Mouse (Mus musculus) intestine, embryonic 15.5 days (tissue): ENCODE results near the gene Sorl1. TPM values are rescaled to one million over a fixed set of nuclear protein-coding genes. Genes with fewer than 3 reads are reported as not detected.

Experiments
- ATAC-seq: fragments of 200-750 bp; cut with Nextera tagmentation; 2 replicates; pipeline ENCODE4 v1.8.0; 2017; ENCODE audit warnings: moderate TSS enrichment, moderate library complexity
- H3K27ac ChIP-seq: fragments of 300-500 bp; sonication (generic); 2 replicates; pipeline ENCODE4 v1.5.1; 2015; ENCODE audit warnings: mild to moderate bottlenecking, inconsistent platforms
- H3K27me3 ChIP-seq: fragments of 300-500 bp; sonication (generic); replicated peaks from 2 replicates; pipeline ENCODE4 v1.6.1; 2015; ENCODE audit warnings: inconsistent platforms
- H3K36me3 ChIP-seq: fragments of 300-500 bp; sonication (generic); 2 replicates; pipeline ENCODE4 v1.6.1; 2015; ENCODE audit warnings: inconsistent platforms
- H3K4me1 ChIP-seq: fragments of 300-500 bp; sonication (generic); replicated peaks from 2 replicates; pipeline ENCODE4 v1.6.1; 2015; ENCODE audit warnings: inconsistent platforms
- H3K4me2 ChIP-seq: fragments of 300-500 bp; sonication (generic); replicated peaks from 2 replicates; pipeline ENCODE4 v1.6.1; 2015; ENCODE audit warnings: mild to moderate bottlenecking, inconsistent platforms
- H3K4me3 ChIP-seq: fragments of 300-500 bp; sonication (generic); replicated peaks from 2 replicates; pipeline ENCODE4 v1.5.1; 2015; ENCODE audit warnings: inconsistent platforms
- H3K9ac ChIP-seq: fragments of 300-500 bp; sonication (generic); 2 replicates; pipeline ENCODE4 v1.6.1; 2015; ENCODE audit warnings: inconsistent platforms
- H3K9me3 ChIP-seq: fragments of 300-500 bp; sonication (generic); 2 replicates; pipeline ENCODE4 v1.6.1; 2016; ENCODE audit warnings: inconsistent platforms
- WGBS: fragments of 180-500 bp; shearing (Covaris S2); methylation state at CpG from one replicate; pipeline ENCODE4 v1.1.7; 2015; 5-methylcytosine and 5-hydroxymethylcytosine counted together
- polyA plus RNA-seq: library from polyadenylated mRNA; unstranded; fragments of >200 nt; fragmentation: Nextera tagmentation; extraction: Ambion mirVana; gene quantifications from 2 replicates; pipeline ENCODE4 v1.2.1, GENCODE M21; 2015

Gene Sorl1
- polyA plus RNA-seq, 1 experiment from 2014 or later, result 9.0 TPM

GRCm38 (mm10) chr9:42035995-42036394 is 88.1 kb downstream of the Sorl1 start:
- H3K27ac ChIP-seq, result no peak overlapping the region
- no peak overlapping the region for H3K9ac ChIP-seq
- no peaks in the 10 kb centered on the region; the same call in 1 of the 2 replicates for H3K4me1 ChIP-seq
- H3K36me3 ChIP-seq, result no peaks in the 10 kb centered on the region
- ATAC-seq, result peak; percentile 69
- H3K9me3 ChIP-seq, result no peaks in the 10 kb centered on the region
- WGBS, result 49% methylated on average over 5 of the region's 5 CpGs
- no peak overlapping the region for H3K4me2 ChIP-seq
- H3K27me3 ChIP-seq, result no peaks in the 10 kb centered on the region
- H3K4me3 ChIP-seq, result no peak overlapping the region

GRCm38 (mm10) chr9:42035213-42035765 is 88.8 kb downstream of the Sorl1 start:
- Histone ChIP-seq H3K27me3 (no peaks in the 10 kb centered on the region), H3K9me3 (no peaks in the 10 kb centered on the region), H3K4me1 (no peaks in the 10 kb centered on the region; the same call in 1 of the 2 replicates), H3K36me3 (no peaks in the 10 kb centered on the region), H3K27ac (no peak overlapping the region), H3K4me3 (no peak overlapping the region), H3K4me2 (no peak overlapping the region), H3K9ac (no peak overlapping the region)
- no peak for ATAC-seq
- 61% methylated on average over 12 of the region's 12 CpGs for WGBS

- ATAC-seq, result no peak
- Histone ChIP-seq H3K4me1 (no peaks in the 10 kb centered on the region; the same call in 1 of the 2 replicates), H3K27ac (no peak overlapping the region)
Observed at GRCm38 (mm10) chr9:42034116-42034520, 90.0 kb downstream of the Sorl1 start.

GRCm38 (mm10) chr9:42033291-42034115 is 90.6 kb downstream of the Sorl1 start:
- no peak overlapping the region for H3K9ac ChIP-seq
- H3K36me3 ChIP-seq, result no peaks in the 10 kb centered on the region
- H3K4me3 ChIP-seq, result no peak overlapping the region
- H3K9me3 ChIP-seq, result no peaks in the 10 kb centered on the region
- H3K27me3 ChIP-seq, result no peaks in the 10 kb centered on the region
- no peak overlapping the region for H3K4me2 ChIP-seq
- no peaks in the 10 kb centered on the region for H3K4me1 ChIP-seq
- no peak for ATAC-seq
- WGBS, result 78% methylated on average over 19 of the region's 19 CpGs
- H3K27ac ChIP-seq, result no peak overlapping the region

More at GRCm38 (mm10) chr9:42034116-42034520, 90.0 kb downstream of the Sorl1 start:
- 70% methylated on average over 9 of the region's 9 CpGs for WGBS
- H3K4me2 ChIP-seq, result no peak overlapping the region
- no peaks in the 10 kb centered on the region for H3K36me3 ChIP-seq
- H3K4me3 ChIP-seq, result no peak overlapping the region
- H3K9me3 ChIP-seq, result no peaks in the 10 kb centered on the region
- H3K9ac ChIP-seq, result no peak overlapping the region
- H3K27me3 ChIP-seq, result no peaks in the 10 kb centered on the region

- H3K27me3 ChIP-seq, result no peaks in the 10 kb centered on the region
- H3K27ac ChIP-seq, result no peak overlapping the region
- H3K4me1 ChIP-seq, result no peaks in the 10 kb centered on the region
- H3K9ac ChIP-seq, result no peak overlapping the region
- no peaks in the 10 kb centered on the region for H3K36me3 ChIP-seq
- no peak overlapping the region for H3K4me3 ChIP-seq
- ATAC-seq, result no peak
- no peak overlapping the region for H3K4me2 ChIP-seq
- no peaks in the 10 kb centered on the region for H3K9me3 ChIP-seq
- WGBS, result 66% methylated on average over 9 of the region's 9 CpGs
Observed at GRCm38 (mm10) chr9:42032419-42032818, 91.7 kb downstream of the Sorl1 start.

- WGBS, result 71% methylated on average over 4 of the region's 4 CpGs
- no peak for ATAC-seq
- Histone ChIP-seq H3K4me2 (no peak overlapping the region), H3K4me3 (no peak overlapping the region), H3K27me3 (no peaks in the 10 kb centered on the region), H3K9me3 (no peaks in the 10 kb centered on the region), H3K36me3 (no peaks in the 10 kb centered on the region), H3K4me1 (no peaks in the 10 kb centered on the region), H3K9ac (no peak overlapping the region), H3K27ac (no peak overlapping the region)
Observed at GRCm38 (mm10) chr9:42028807-42029206, 95.3 kb downstream of the Sorl1 start.

GRCm38 (mm10) chr9:42024257-42024656 is 99.8 kb downstream of the Sorl1 start:
- 73% methylated on average over 9 of the region's 9 CpGs for WGBS

GRCm38 (mm10) chr9:42023383-42023782 is 100.7 kb downstream of the Sorl1 start:
- no peak overlapping the region for H3K9ac ChIP-seq
- no peak overlapping the region for H3K4me2 ChIP-seq
- no peaks in the 10 kb centered on the region for H3K4me1 ChIP-seq
- 0 out of 2 replicates have a peak, but pooled peaks cover 3% of the 10 kb centered on the region for H3K36me3 ChIP-seq
- H3K4me3 ChIP-seq, result no peak overlapping the region
- WGBS, result 53% methylated on average over 3 of the region's 3 CpGs
- no peaks in the 10 kb centered on the region for H3K27me3 ChIP-seq
- H3K27ac ChIP-seq, result no peak overlapping the region
- ATAC-seq, result no peak
- H3K9me3 ChIP-seq, result no peaks in the 10 kb centered on the region

More at GRCm38 (mm10) chr9:42024257-42024656, 99.8 kb downstream of the Sorl1 start:
- Histone ChIP-seq H3K4me3 (no peak overlapping the region), H3K27me3 (no peaks in the 10 kb centered on the region), H3K27ac (no peak overlapping the region), H3K4me2 (no peak overlapping the region), H3K4me1 (no peaks in the 10 kb centered on the region), H3K9me3 (no peaks in the 10 kb centered on the region), H3K9ac (no peak overlapping the region), H3K36me3 (0 out of 2 replicates have a peak, but pooled peaks cover 3% of the 10 kb centered on the region)
- no peak for ATAC-seq

- Histone ChIP-seq H3K9me3 (no peaks in the 10 kb centered on the region), H3K4me1 (no peaks in the 10 kb centered on the region), H3K36me3 (0 out of 2 replicates have a peak, but pooled peaks cover 3% of the 10 kb centered on the region), H3K4me3 (no peak overlapping the region), H3K27ac (no peak overlapping the region), H3K4me2 (no peak overlapping the region), H3K27me3 (no peaks in the 10 kb centered on the region), H3K9ac (no peak overlapping the region)
- 92% methylated on average over 12 of the region's 12 CpGs for WGBS
- no peak for ATAC-seq
Observed at GRCm38 (mm10) chr9:42022318-42022717, 101.8 kb downstream of the Sorl1 start.

GRCm38 (mm10) chr9:42019308-42020031 is 104.6 kb downstream of the Sorl1 start:
- Histone ChIP-seq H3K27me3 (no peaks in the 10 kb centered on the region), H3K4me3 (no peak overlapping the region), H3K27ac (no peak overlapping the region), H3K9me3 (no peaks in the 10 kb centered on the region), H3K36me3 (peaks cover 3% of the 10 kb centered on the region; the same call in 1 of the 2 replicates), H3K4me1 (no peaks in the 10 kb centered on the region), H3K9ac (no peak overlapping the region), H3K4me2 (no peak overlapping the region)
- WGBS, result 54% methylated on average over 7 of the region's 7 CpGs
- ATAC-seq, result no peak

- Histone ChIP-seq H3K4me2 (no peak overlapping the region), H3K4me3 (no peak overlapping the region), H3K4me1 (no peaks in the 10 kb centered on the region), H3K27me3 (no peaks in the 10 kb centered on the region), H3K36me3 (no peaks in the 10 kb centered on the region), H3K9me3 (no peaks in the 10 kb centered on the region), H3K27ac (no peak overlapping the region), H3K9ac (no peak overlapping the region)
- 87% methylated on average over 5 of the region's 5 CpGs for WGBS
- no peak for ATAC-seq
Observed at GRCm38 (mm10) chr9:42008501-42008900, 115.6 kb downstream of the Sorl1 start.

GRCm38 (mm10) chr9:42005101-42005500 is 119.0 kb downstream of the Sorl1 start:
- no peaks in the 10 kb centered on the region for H3K27me3 ChIP-seq
- ATAC-seq, result peak; percentile 57; the same call in 1 of the 2 replicates
- 69% methylated on average over 8 of the region's 8 CpGs for WGBS

More at GRCm38 (mm10) chr9:42005101-42005500, 119.0 kb downstream of the Sorl1 start:
- no peaks in the 10 kb centered on the region for H3K9me3 ChIP-seq
- H3K4me1 ChIP-seq, result no peaks in the 10 kb centered on the region
- H3K4me3 ChIP-seq, result no peak overlapping the region
- no peak overlapping the region for H3K4me2 ChIP-seq
- no peak overlapping the region for H3K9ac ChIP-seq
- no peak overlapping the region for H3K27ac ChIP-seq
- no peaks in the 10 kb centered on the region for H3K36me3 ChIP-seq
